In the genomic region with DNA sequence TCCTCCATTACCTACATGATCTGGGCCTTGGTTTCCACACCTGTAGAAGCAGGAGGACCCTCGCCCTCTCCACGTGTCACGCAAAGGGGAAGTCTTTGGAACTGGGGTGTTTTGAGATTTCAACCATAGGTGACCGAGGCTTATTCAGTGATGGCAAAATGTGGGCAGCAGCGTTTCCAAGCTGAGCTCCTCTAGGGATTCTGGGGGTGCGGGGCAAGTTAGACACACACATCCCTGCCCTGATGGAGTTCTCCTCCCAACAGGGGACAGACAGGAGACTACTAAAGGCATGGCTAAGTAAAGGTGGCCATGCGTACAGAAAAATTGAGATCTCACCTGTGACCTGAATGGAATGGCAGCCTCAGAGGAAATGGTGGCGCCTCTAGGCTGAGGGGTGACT, we compare ENCODE assay signal across 15 mouse cellular contexts. TPM values are rescaled to one million over a fixed set of nuclear protein-coding genes. Genes with fewer than 3 reads are reported as not detected.
DNase-seq lines count a peak whose midpoint lies in the region; ATAC-seq and TF ChIP-seq lines count a peak whose summit lies in the region.
"Had no signal": no experiment of that assay in that cellular context is flagged by ENCODE, and none has a peak within 500 bp of the region (broad histone marks: within the 10 kb centered on the region; RNA-seq: fewer than 3 reads in every experiment).

No protein-coding gene starts in this region.

- no peak for TF ChIP-seq POLR2A in heart, adult 2 months (IDR thresholded peaks at IDR 0.05; ENCODE audit: insufficient read depth, low read depth, low read length)

- no peaks in the 10 kb centered on the region for H3K27me3 ChIP-seq in heart, adult 2 months (ENCODE audit: control insufficient read depth, insufficient read depth, low read length)
- H3K27me3 ChIP-seq in lung, embryonic 16.5 days (ENCODE audit: control insufficient read depth, insufficient read depth, low read depth, low read length), result no peaks in the 10 kb centered on the region
- H3K27me3 ChIP-seq in embryonic facial prominence, embryonic 15.5 days, result no peaks in the 10 kb centered on the region
- no peaks in the 10 kb centered on the region for H3K27me3 ChIP-seq in neural tube, embryonic 14.5 days (ENCODE audit: control insufficient read depth, insufficient read depth, low read length)
- H3K27me3 ChIP-seq: forebrain, embryonic 13.5 days had no signal

- no peak for TF ChIP-seq EP300 in heart, adult 2 months (IDR thresholded peaks at IDR 0.05; ENCODE audit: insufficient read depth, low read depth, low read length)

- DNase-seq in heart, adult 2 months, result no peak
- DNase-seq in heart, adult 8-10 months (ENCODE audit: low spot score), result no peak
- DNase-seq in lung, postnatal 10 days, result no peak
- DNase-seq in urinary bladder, postnatal 10 days (ENCODE audit: low spot score), result no peak
- DNase-seq: B cell, adult 2 months; kidney, adult 8-10 months; liver; lung, postnatal 14 days; right cerebral cortex, postnatal 14 days; thymus, postnatal 14 days had no signal

- WGBS in heart, adult 2 months, result 76% methylated on average over 8 of the region's 8 CpGs
- WGBS in lung, embryonic 16.5 days, result 77% methylated on average over 8 of the region's 8 CpGs
- 75% methylated on average over 8 of the region's 8 CpGs for WGBS in embryonic facial prominence, embryonic 15.5 days
- 69% methylated on average over 8 of the region's 8 CpGs for WGBS in neural tube, embryonic 14.5 days

- H3K9ac ChIP-seq in heart, adult 2 months (ENCODE audit: low read depth, low read length), result no peak overlapping the region
- no peak overlapping the region for H3K9ac ChIP-seq in lung, embryonic 16.5 days (ENCODE audit: low read length)
- H3K9ac ChIP-seq in embryonic facial prominence, embryonic 15.5 days, result no peak overlapping the region
- no peak overlapping the region for H3K9ac ChIP-seq in neural tube, embryonic 14.5 days (replicated peaks; ENCODE audit: low read depth, low read length)

- H3K27ac ChIP-seq in heart, adult 2 months, result peak overlapping the region; percentile 31; the same call in 1 of the 2 replicates
- peak overlapping the region; percentile 53 for H3K27ac ChIP-seq in lung, embryonic 16.5 days (ENCODE audit: low read length)
- peak overlapping the region; percentile 71 for H3K27ac ChIP-seq in embryonic facial prominence, embryonic 15.5 days (replicated peaks)
- H3K27ac ChIP-seq in neural tube, embryonic 14.5 days (ENCODE audit: low read depth, low read length), result no peak overlapping the region
- H3K27ac ChIP-seq: forebrain, embryonic 13.5 days had no signal

- H3K9me3 ChIP-seq in lung, embryonic 16.5 days (ENCODE audit: control insufficient read depth, low read length), result no peaks in the 10 kb centered on the region
- H3K9me3 ChIP-seq in embryonic facial prominence, embryonic 15.5 days (replicated peaks), result no peaks in the 10 kb centered on the region
- H3K9me3 ChIP-seq in neural tube, embryonic 14.5 days (ENCODE audit: control insufficient read depth, low read length), result no peaks in the 10 kb centered on the region
- H3K9me3 ChIP-seq: forebrain, embryonic 13.5 days had no signal

- ATAC-seq in lung, embryonic 16.5 days (ENCODE audit: low read depth), result no peak
- ATAC-seq in embryonic facial prominence, embryonic 15.5 days (ENCODE audit: insufficient number of reproducible peaks, low FRiP score, low TSS enrichment, low read depth), result no peak
- ATAC-seq in neural tube, embryonic 14.5 days (ENCODE audit: low read depth), result peak; percentile 16; the same call in 1 of the 2 replicates
- ATAC-seq: forebrain, embryonic 13.5 days had no signal

- H3K4me2 ChIP-seq in lung, embryonic 16.5 days (ENCODE audit: low read depth, low read length), result no peak overlapping the region
- H3K4me2 ChIP-seq in embryonic facial prominence, embryonic 15.5 days (replicated peaks), result no peak overlapping the region
- no peak overlapping the region for H3K4me2 ChIP-seq in neural tube, embryonic 14.5 days (ENCODE audit: low read depth, low read length)
- H3K4me2 ChIP-seq: forebrain, embryonic 13.5 days had no signal

- no peaks in the 10 kb centered on the region for H3K79me2 ChIP-seq in heart, adult 2 months (replicated peaks; ENCODE audit: control insufficient read depth, insufficient read depth, low read length)

- no peaks in the 10 kb centered on the region for H3K36me3 ChIP-seq in heart, adult 2 months (ENCODE audit: control insufficient read depth, insufficient read depth, low read length)
- no peaks in the 10 kb centered on the region for H3K36me3 ChIP-seq in lung, embryonic 16.5 days (ENCODE audit: control insufficient read depth, insufficient read depth, low read length)
- H3K36me3 ChIP-seq in embryonic facial prominence, embryonic 15.5 days, result no peaks in the 10 kb centered on the region
- H3K36me3 ChIP-seq in neural tube, embryonic 14.5 days (ENCODE audit: control insufficient read depth, insufficient read depth, low read length), result no peaks in the 10 kb centered on the region

- TF ChIP-seq CTCF in heart, adult 2 months (IDR thresholded peaks at IDR 0.05), result no peak

- H3K4me3 ChIP-seq in heart, adult 2 months, result no peak overlapping the region
- no peak overlapping the region for H3K4me3 ChIP-seq in lung, embryonic 16.5 days (ENCODE audit: low read length)
- no peak overlapping the region for H3K4me3 ChIP-seq in embryonic facial prominence, embryonic 15.5 days (replicated peaks)
- H3K4me3 ChIP-seq in neural tube, embryonic 14.5 days (ENCODE audit: low read depth, low read length), result no peak overlapping the region
- H3K4me3 ChIP-seq: forebrain, embryonic 13.5 days had no signal

- intact Hi-C loops in heart, adult 2 months (cut with DNase I), result loop anchor here (5.0 kb wide), 1 partner anchor 44 kb away; a partner anchor contains a TSS

- H3K4me1 ChIP-seq in heart, adult 2 months (ENCODE audit: control insufficient read depth, insufficient read depth, low read length), result peaks cover 7% of the 10 kb centered on the region
- H3K4me1 ChIP-seq in lung, embryonic 16.5 days (replicated peaks; ENCODE audit: control insufficient read depth, insufficient read depth, low read length), result peaks cover 33% of the 10 kb centered on the region
- peaks cover 45% of the 10 kb centered on the region for H3K4me1 ChIP-seq in embryonic facial prominence, embryonic 15.5 days
- H3K4me1 ChIP-seq in neural tube, embryonic 14.5 days (ENCODE audit: control insufficient read depth, insufficient read depth, low read length), result 0 out of 2 replicates have a peak, but pooled peaks cover 9% of the 10 kb centered on the region

RNA-seq across cellular contexts. Expression of a gene that starts 41.7 kb away (rescaled TPM):
- 10 to 100 TPM; 22.0 to 28.5 TPM for total RNA-seq in heart, adult 2 months (2021)
- polyA plus RNA-seq in heart, adult 2 months (2012; rRNA removed), result 42.0 and 43.6 TPM in 2 replicates
- total RNA-seq in heart, adult 8-10 months (2022), result 10 to 100 TPM; 14.8 to 30.1 (median 17.9) TPM
- polyA plus RNA-seq in lung, embryonic 16.5 days (2015; fragmentation: Nextera tagmentation; extraction: Ambion mirVana), result 14.0 and 17.9 TPM in 2 replicates
- 7.0 and 12.4 TPM in 2 replicates for polyA plus RNA-seq in embryonic facial prominence, embryonic 15.5 days (2015; fragmentation: Nextera tagmentation; extraction: Ambion mirVana)
- 0.80 and 2.2 TPM in 2 replicates for polyA plus RNA-seq in neural tube, embryonic 14.5 days (2014; fragmentation: Nextera tagmentation; extraction: Ambion mirVana)
- total RNA-seq: hematopoietic stem cell, adult 5-6 weeks had no signal
